Mouse (Mus musculus) intestine, embryonic 14.5 days (tissue): ENCODE results near the gene Rad51d. TPM values are rescaled to one million over a fixed set of nuclear protein-coding genes. Genes with fewer than 3 reads are reported as not detected.

Experiments used
- ATAC-seq: fragments of 200-750 bp; cut with Nextera tagmentation; replicated peaks from 2 replicates; pipeline ENCODE4 v1.8.0; 2017; ENCODE audit warnings: low read depth, moderate number of reproducible peaks, moderate TSS enrichment, moderate library complexity; ENCODE audit not compliant: low FRiP score, low TSS enrichment
- DNase-seq: peaks from one replicate; pipeline ENCODE4 v3.0.0-alpha.2; 2018; ENCODE audit warnings: low spot score
- H3K27ac ChIP-seq: fragments of 300-500 bp; sonication (generic); 2 replicates; pipeline ENCODE4 v1.5.1; 2014; ENCODE audit warnings: low read depth, mild to moderate bottlenecking, control low read depth
- H3K27me3 ChIP-seq: fragments of 300-500 bp; sonication (generic); replicated peaks from 2 replicates; pipeline ENCODE4 v1.6.1; 2014; ENCODE audit warnings: low read length, control low read depth; ENCODE audit not compliant: control insufficient read depth, insufficient read depth
- H3K36me3 ChIP-seq: fragments of 300-500 bp; sonication (generic); 2 replicates; pipeline ENCODE4 v1.6.1; 2014; ENCODE audit warnings: low read length, control low read depth; ENCODE audit not compliant: control insufficient read depth, insufficient read depth
- H3K4me1 ChIP-seq: fragments of 300-500 bp; sonication (generic); replicated peaks from 2 replicates; pipeline ENCODE4 v1.6.1; 2014; ENCODE audit warnings: low read length, control low read depth, mixed read lengths; ENCODE audit not compliant: control insufficient read depth, insufficient read depth
- H3K4me2 ChIP-seq: fragments of 300-500 bp; sonication (generic); 2 replicates; pipeline ENCODE4 v1.6.1; 2014; ENCODE audit warnings: low read length
- H3K4me3 ChIP-seq: fragments of 300-500 bp; sonication (generic); 2 replicates; pipeline ENCODE4 v1.5.1; 2014; ENCODE audit warnings: low read depth, low read length, control low read depth, mixed read lengths
- H3K9ac ChIP-seq: fragments of 300-500 bp; sonication (generic); 2 replicates; pipeline ENCODE4 v1.6.1; 2014; ENCODE audit warnings: mild to moderate bottlenecking, low read length
- H3K9me3 ChIP-seq: fragments of 300-500 bp; sonication (generic); 2 replicates; pipeline ENCODE4 v1.6.1; 2016; ENCODE audit warnings: low read length, control low read depth; ENCODE audit not compliant: control insufficient read depth
- WGBS: fragments of 180-500 bp; shearing (Covaris S2); extraction: QIAGEN DNeasy Blood & Tissue Kit; methylation state at CpG from one replicate; pipeline ENCODE4 v1.1.7; 2014; 5-methylcytosine and 5-hydroxymethylcytosine counted together
- polyA plus RNA-seq: library from polyadenylated mRNA; unstranded; fragments of >200 nt; fragmentation: Nextera tagmentation; extraction: Ambion mirVana; gene quantifications from 2 replicates; pipeline ENCODE4 v1.2.1, GENCODE M21; 2014

The Rad51d gene
- polyA plus RNA-seq, 1 experiment from 2014 or later, result 14.7 TPM

DNA sequence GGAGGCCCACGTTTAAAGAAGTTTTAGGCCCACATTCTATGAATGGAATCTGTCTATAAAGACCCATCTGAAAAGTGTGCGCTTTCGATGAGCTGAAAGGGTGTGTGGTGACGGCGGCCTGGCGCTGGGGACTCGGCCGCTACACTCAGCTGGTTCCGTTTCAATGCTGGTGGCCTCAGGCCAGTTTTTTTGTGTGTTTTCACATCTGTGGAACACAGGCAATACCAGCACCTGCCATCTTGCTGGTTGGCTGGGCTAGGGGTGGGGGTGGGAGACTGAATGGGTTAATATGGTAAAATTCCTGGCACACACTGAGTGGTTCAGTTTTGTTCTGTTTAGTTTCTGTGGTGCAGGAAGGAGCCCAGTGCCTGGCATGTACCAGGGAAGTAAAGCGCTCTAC is 34.4 kb downstream of the Rad51d start:
- Histone ChIP-seq H3K4me3 (no peak overlapping the region), H3K4me2 (no peak overlapping the region), H3K9me3 (no peaks in the 10 kb centered on the region), H3K27ac (no peak overlapping the region), H3K36me3 (no peaks in the 10 kb centered on the region), H3K9ac (no peak overlapping the region), H3K27me3 (no peaks in the 10 kb centered on the region), H3K4me1 (no peaks in the 10 kb centered on the region)
- WGBS, result 83% methylated on average over 10 of the region's 10 CpGs
- ATAC-seq, result no peak
- DNase-seq, result no peak

DNA sequence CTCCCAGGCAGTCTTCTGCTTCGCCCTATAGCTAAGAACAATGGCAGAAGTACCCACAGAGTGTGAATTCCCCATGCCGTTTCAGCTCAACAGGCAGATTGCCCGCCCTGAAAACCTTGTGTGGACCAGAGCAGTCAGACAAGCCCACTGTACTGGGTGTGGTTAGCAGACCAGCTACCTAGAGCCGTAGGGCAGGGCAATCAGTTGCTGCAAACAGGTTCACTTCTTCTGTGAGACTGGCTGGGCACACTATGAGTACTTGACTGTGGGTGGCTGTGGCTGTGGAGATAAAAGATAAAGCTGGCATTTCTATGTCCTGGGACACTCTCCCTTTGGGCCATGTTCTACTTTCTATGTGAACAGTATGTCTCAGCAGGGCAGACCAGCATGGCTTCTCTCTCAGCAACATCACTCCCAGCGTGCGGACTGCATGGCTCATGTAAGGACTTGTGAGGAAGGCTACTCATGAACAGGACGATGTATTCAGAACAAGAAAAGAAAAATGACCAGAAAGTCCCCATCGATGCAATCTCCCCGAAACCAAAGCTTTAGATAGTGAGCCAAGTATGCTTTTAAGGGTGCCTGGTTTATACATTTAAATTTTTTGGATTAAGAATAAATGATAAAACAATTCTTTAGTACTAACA is 35.0 kb downstream of the Rad51d start:
- Histone ChIP-seq H3K9ac (no peak overlapping the region), H3K27ac (no peak overlapping the region), H3K9me3 (no peaks in the 10 kb centered on the region), H3K36me3 (no peaks in the 10 kb centered on the region), H3K4me1 (no peaks in the 10 kb centered on the region), H3K4me3 (no peak overlapping the region), H3K4me2 (no peak overlapping the region), H3K27me3 (no peaks in the 10 kb centered on the region)
- 81% methylated on average over 9 of the region's 9 CpGs for WGBS
- no peak for DNase-seq
- ATAC-seq, result no peak

DNA sequence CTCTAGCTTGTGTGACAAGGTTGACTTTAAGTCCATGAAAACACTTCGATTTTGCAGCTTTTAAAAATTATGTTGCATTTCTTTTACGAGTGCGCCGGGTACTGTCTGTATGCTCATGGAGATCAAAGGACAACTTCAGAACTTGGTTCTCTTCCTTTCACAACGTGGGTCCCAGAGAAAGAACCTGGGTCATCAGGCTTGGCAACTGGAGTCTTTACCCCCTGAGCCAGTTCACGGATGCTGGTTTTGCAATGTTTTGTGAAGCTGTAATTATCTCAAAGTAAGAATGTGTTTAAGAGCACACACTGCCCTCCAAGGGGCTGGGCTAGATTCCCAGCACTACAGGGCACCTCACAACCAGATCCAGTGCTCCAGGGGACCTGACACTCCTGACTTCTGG is 36.3 kb downstream of the Rad51d start:
- 84% methylated on average over 6 of the region's 6 CpGs for WGBS
- Histone ChIP-seq H3K4me1 (no peaks in the 10 kb centered on the region), H3K4me2 (no peak overlapping the region), H3K27ac (no peak overlapping the region), H3K4me3 (no peak overlapping the region), H3K9me3 (no peaks in the 10 kb centered on the region), H3K9ac (no peak overlapping the region), H3K36me3 (no peaks in the 10 kb centered on the region), H3K27me3 (no peaks in the 10 kb centered on the region)
- ATAC-seq (no peak), DNase-seq (no peak)

DNA sequence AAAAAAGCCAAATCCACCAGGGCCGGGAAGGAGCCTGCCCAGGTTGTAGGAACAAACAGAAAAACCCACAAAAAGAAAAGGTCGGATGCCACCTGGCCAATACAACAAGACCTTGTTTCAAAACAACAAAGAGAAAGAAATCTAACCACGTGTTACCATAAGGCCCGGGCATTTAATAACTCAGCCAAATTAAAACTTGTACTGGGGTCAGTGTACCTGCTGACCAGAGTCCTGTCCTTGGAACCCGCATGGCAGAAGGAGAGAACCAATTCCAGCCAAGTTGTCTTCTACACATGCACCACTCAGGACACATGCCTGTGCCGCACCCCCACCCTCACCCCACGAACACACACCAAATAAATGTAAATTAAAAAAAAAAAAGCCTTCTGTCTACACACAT is 37.5 kb downstream of the Rad51d start:
- no peak overlapping the region for H3K4me2 ChIP-seq
- WGBS, result 89% methylated on average over 7 of the region's 7 CpGs
- DNase-seq (no peak), ATAC-seq (no peak)
- no peaks in the 10 kb centered on the region for H3K9me3 ChIP-seq
- no peaks in the 10 kb centered on the region for H3K27me3 ChIP-seq
- H3K4me1 ChIP-seq, result no peaks in the 10 kb centered on the region
- H3K36me3 ChIP-seq, result no peaks in the 10 kb centered on the region
- H3K9ac ChIP-seq, result no peak overlapping the region
- no peak overlapping the region for H3K27ac ChIP-seq
- no peak overlapping the region for H3K4me3 ChIP-seq

DNA sequence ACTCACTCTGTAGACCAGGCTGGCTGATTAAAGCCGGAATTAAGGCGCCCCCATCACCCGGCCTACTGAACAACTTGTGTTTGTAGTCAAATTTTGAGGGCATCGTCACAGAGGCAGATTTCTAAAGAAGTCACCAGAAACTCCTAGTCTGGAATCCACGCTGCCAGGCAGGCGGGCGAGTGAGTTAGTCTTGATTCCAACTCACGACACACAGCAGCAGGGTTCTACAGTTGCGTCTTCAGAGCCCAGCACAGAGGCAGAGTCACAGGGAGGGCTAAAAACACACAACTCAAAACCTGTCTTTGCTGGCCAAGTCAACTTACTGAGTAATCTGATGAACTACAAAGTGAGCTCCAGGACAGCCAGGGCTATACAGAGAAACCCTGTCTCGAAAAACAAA is 37.9 kb downstream of the Rad51d start:
- H3K27ac ChIP-seq, result no peak overlapping the region
- no peaks in the 10 kb centered on the region for H3K36me3 ChIP-seq
- no peaks in the 10 kb centered on the region for H3K4me1 ChIP-seq
- no peaks in the 10 kb centered on the region for H3K27me3 ChIP-seq
- no peak overlapping the region for H3K4me2 ChIP-seq
- 83% methylated on average over 10 of the region's 10 CpGs for WGBS
- H3K4me3 ChIP-seq, result no peak overlapping the region
- H3K9me3 ChIP-seq, result no peaks in the 10 kb centered on the region
- no peak overlapping the region for H3K9ac ChIP-seq
- ATAC-seq, result no peak
- no peak for DNase-seq

DNA sequence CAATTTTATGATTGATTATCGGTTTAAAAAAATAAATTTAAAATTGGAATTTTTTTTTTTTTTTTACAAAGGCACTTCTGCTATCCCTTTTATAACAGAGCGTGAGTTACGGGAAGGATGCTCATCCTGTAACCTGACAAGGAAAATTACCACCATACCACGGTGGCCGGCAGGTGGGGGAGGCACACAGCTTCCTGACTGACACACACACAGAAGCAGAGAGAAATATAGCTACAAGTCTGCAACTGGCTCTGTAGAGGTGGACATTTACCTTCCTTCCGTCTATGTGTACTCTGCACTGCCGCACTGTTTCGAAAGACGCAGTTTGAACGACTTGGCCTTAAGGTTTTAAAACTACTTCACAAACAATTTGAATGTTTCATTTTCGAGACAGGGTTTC is 38.3 kb downstream of the Rad51d start:
- WGBS, result 83% methylated on average over 11 of the region's 11 CpGs
- H3K4me1 ChIP-seq, result no peaks in the 10 kb centered on the region
- no peaks in the 10 kb centered on the region for H3K27me3 ChIP-seq
- H3K4me2 ChIP-seq, result no peak overlapping the region
- H3K9me3 ChIP-seq, result no peaks in the 10 kb centered on the region
- no peak overlapping the region for H3K27ac ChIP-seq
- H3K9ac ChIP-seq, result no peak overlapping the region
- no peak for ATAC-seq
- H3K36me3 ChIP-seq, result no peaks in the 10 kb centered on the region
- no peak overlapping the region for H3K4me3 ChIP-seq
- no peak for DNase-seq

DNA sequence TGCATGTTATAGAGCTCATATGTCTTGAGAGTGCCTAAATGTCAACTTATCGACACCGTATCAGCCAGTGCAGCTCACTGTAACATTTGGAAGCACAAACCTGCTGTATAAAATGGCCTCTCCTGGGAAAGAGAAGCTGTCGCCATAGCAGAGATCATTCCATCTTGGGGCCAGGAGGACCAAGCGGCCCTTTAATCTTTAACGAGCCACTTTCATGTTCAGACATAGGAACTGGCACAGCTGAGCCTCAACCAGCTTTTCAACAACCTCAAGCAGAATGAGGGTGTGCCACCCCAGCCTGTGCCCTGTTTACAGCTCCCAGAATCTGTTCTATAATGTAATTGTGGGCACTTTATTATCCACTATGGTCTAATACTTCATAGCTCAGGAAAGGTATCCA is 40.2 kb downstream of the Rad51d start:
- Histone ChIP-seq H3K9ac (no peak overlapping the region), H3K4me2 (no peak overlapping the region), H3K4me1 (no peaks in the 10 kb centered on the region; the same call in 1 of the 2 replicates), H3K36me3 (no peaks in the 10 kb centered on the region), H3K9me3 (no peaks in the 10 kb centered on the region), H3K4me3 (no peak overlapping the region), H3K27ac (no peak overlapping the region), H3K27me3 (no peaks in the 10 kb centered on the region)
- WGBS, result 83% methylated on average over 5 of the region's 5 CpGs
- DNase-seq, result no peak
- no peak for ATAC-seq

DNA sequence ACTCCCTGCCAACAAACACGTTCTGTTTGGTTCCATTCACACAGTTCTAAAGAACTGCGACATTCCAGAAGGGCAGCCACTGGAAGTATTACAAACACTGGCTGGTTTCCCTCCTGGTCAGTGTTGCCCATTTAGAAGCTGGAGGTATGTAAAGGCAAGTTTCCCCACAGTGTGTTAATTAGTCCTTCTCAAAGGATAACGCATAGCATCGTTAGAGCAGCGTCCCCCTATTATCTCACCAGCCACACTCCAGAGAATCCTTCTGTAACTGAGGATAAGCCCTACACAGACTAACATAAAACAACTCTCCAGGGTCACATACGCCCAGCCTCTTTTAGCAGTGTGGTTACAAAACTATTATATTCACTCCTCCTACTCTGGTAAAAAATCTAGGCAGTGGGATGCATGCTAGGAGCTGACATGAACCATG is 42.8 kb downstream of the Rad51d start:
- H3K36me3 ChIP-seq, result no peaks in the 10 kb centered on the region
- no peaks in the 10 kb centered on the region for H3K9me3 ChIP-seq
- H3K4me1 ChIP-seq, result no peaks in the 10 kb centered on the region; the same call in 1 of the 2 replicates
- no peak overlapping the region for H3K4me2 ChIP-seq
- 62% methylated on average over 6 of the region's 6 CpGs for WGBS
- DNase-seq, result no peak
- H3K27me3 ChIP-seq, result no peaks in the 10 kb centered on the region
- no peak overlapping the region for H3K27ac ChIP-seq
- H3K9ac ChIP-seq, result no peak overlapping the region
- no peak for ATAC-seq
- no peak overlapping the region for H3K4me3 ChIP-seq

DNA sequence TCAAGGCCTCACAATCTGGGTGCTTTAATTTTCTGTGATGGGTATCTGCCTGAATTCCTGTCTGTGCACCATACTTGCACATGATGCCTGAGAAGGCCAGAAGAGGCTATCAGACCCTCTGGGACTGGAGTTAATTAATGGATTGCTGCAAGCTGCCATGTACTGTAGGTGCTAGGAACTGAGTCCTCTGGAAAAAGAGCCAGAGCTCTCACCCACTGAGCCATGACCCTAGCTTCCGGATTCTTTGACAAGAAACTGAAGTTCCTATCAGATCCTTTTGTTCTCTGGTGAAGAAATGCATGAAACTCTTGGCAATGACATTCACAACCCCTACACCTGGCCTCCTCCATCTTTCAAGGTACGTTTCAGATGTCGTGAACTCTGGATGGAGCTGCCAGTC is 43.5 kb downstream of the Rad51d start:
- Histone ChIP-seq H3K36me3 (no peaks in the 10 kb centered on the region), H3K27me3 (no peaks in the 10 kb centered on the region), H3K27ac (no peak overlapping the region), H3K4me3 (no peak overlapping the region), H3K9me3 (no peaks in the 10 kb centered on the region), H3K4me1 (no peaks in the 10 kb centered on the region; the same call in 1 of the 2 replicates), H3K9ac (no peak overlapping the region), H3K4me2 (no peak overlapping the region)
- 82% methylated on average over 3 of the region's 3 CpGs for WGBS
- ATAC-seq, result no peak
- no peak for DNase-seq
